Mouse (Mus musculus) hindbrain, embryonic 15.5 days (tissue): ENCODE results near the gene Commd8. TPM values are rescaled to one million over a fixed set of nuclear protein-coding genes. Genes with fewer than 3 reads are reported as not detected.
"Not testable (repeated sequence)": the region's sequence is repeated elsewhere in the genome, so short reads cannot be mapped to it uniquely, and the experiment has no call there.

Experiments used
- ATAC-seq: fragments of 200-750 bp; cut with Nextera tagmentation; 2 replicates; pipeline ENCODE4 v1.8.0; 2017; ENCODE audit warnings: low read depth, moderate number of reproducible peaks, moderate TSS enrichment; ENCODE audit not compliant: low FRiP score
- H3K27ac ChIP-seq: fragments of 300-500 bp; sonication (generic); replicated peaks from 2 replicates; pipeline ENCODE4 v1.5.1; 2015; ENCODE audit warnings: mild to moderate bottlenecking, inconsistent platforms
- H3K27me3 ChIP-seq: fragments of 300-500 bp; sonication (generic); 2 replicates; pipeline ENCODE4 v1.6.1; 2015; ENCODE audit warnings: control low read depth, inconsistent platforms
- H3K36me3 ChIP-seq: fragments of 300-500 bp; sonication (generic); 2 replicates; pipeline ENCODE4 v1.6.1; 2015; ENCODE audit warnings: control low read depth, inconsistent platforms
- H3K4me1 ChIP-seq: fragments of 300-500 bp; sonication (generic); replicated peaks from 2 replicates; pipeline ENCODE4 v1.6.1; 2015; ENCODE audit warnings: control low read depth, inconsistent platforms
- H3K4me2 ChIP-seq: fragments of 300-500 bp; sonication (generic); 2 replicates; pipeline ENCODE4 v1.6.1; 2015; ENCODE audit warnings: moderate library complexity, mild to moderate bottlenecking, inconsistent platforms
- H3K4me3 ChIP-seq: fragments of 300-500 bp; sonication (generic); 2 replicates; pipeline ENCODE4 v1.5.1; 2015; ENCODE audit warnings: mild to moderate bottlenecking, inconsistent platforms
- H3K9ac ChIP-seq: fragments of 300-500 bp; sonication (generic); 2 replicates; pipeline ENCODE4 v1.6.1; 2015; ENCODE audit warnings: inconsistent platforms
- H3K9me3 ChIP-seq: fragments of 300-500 bp; sonication (generic); 2 replicates; pipeline ENCODE4 v1.6.1; 2016; ENCODE audit warnings: control low read depth, inconsistent platforms
- WGBS: fragments of 180-500 bp; shearing (Covaris S2); methylation state at CpG from one replicate; pipeline ENCODE4 v1.1.7; 2015; 5-methylcytosine and 5-hydroxymethylcytosine counted together
- polyA plus RNA-seq: library from polyadenylated mRNA; unstranded; fragments of >200 nt; fragmentation: Nextera tagmentation; extraction: Ambion mirVana; gene quantifications from 2 replicates; pipeline ENCODE4 v1.2.1, GENCODE M21; 2015

The Commd8 gene
- polyA plus RNA-seq, 1 experiment from 2014 or later: 135 TPM

DNA sequence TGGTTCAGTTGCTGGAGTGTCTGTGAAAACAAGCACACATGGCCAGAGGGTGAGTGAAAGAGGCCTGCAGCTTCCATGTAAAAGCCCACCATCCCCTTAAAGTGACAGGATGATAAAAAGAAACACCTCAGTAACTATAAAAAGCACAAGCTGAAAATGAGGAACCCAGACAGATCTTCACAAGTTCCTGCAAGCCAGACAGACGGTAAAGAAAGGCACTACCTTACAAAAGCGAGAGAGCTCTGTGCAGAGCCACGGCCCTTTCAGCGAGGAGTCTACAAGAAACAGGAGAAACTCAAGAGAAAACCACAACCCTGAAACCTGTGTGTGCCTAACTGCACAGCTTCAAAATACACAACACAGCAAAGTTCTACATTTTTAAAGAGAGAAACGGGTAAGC, 5.1 kb downstream of the Commd8 start:
- peaks cover 17% of the 10 kb centered on the region for H3K4me1 ChIP-seq
- ATAC-seq: no peak
- no peaks in the 10 kb centered on the region for H3K9me3 ChIP-seq
- H3K4me2 ChIP-seq: no peak overlapping the region
- no peak overlapping the region for H3K27ac ChIP-seq
- no peak overlapping the region for H3K4me3 ChIP-seq
- WGBS: 92% methylated on average over 5 of the region's 5 CpGs
- H3K9ac ChIP-seq: no peak overlapping the region
- H3K27me3 ChIP-seq: no peaks in the 10 kb centered on the region
- peaks cover 32% of the 10 kb centered on the region for H3K36me3 ChIP-seq

GRCm38 (mm10) chr5:72160781-72161485, 7.1 kb downstream of the Commd8 start:
- no peaks in the 10 kb centered on the region for H3K9me3 ChIP-seq
- no peak for ATAC-seq
- H3K27me3 ChIP-seq: no peaks in the 10 kb centered on the region
- H3K4me2 ChIP-seq: no peak overlapping the region
- no peak overlapping the region for H3K4me3 ChIP-seq
- H3K9ac ChIP-seq: no peak overlapping the region
- H3K36me3 ChIP-seq: peaks cover 36% of the 10 kb centered on the region
- 92% methylated on average over 11 of the region's 11 CpGs for WGBS
- no peak overlapping the region for H3K27ac ChIP-seq
- peaks cover 5% of the 10 kb centered on the region for H3K4me1 ChIP-seq

- peaks cover 5% of the 10 kb centered on the region for H3K4me1 ChIP-seq
- H3K9me3 ChIP-seq: no peaks in the 10 kb centered on the region
- no peaks in the 10 kb centered on the region for H3K27me3 ChIP-seq
- H3K36me3 ChIP-seq: peaks cover 36% of the 10 kb centered on the region
- no peak overlapping the region for H3K9ac ChIP-seq
- H3K4me2 ChIP-seq: no peak overlapping the region
- no peak overlapping the region for H3K4me3 ChIP-seq
- H3K27ac ChIP-seq: no peak overlapping the region
- ATAC-seq: no peak
- WGBS: 85% methylated on average over 6 of the region's 6 CpGs
These were observed 8.5 kb downstream of the Commd8 start for GRCm38 (mm10) chr5:72159537-72159936.

DNA sequence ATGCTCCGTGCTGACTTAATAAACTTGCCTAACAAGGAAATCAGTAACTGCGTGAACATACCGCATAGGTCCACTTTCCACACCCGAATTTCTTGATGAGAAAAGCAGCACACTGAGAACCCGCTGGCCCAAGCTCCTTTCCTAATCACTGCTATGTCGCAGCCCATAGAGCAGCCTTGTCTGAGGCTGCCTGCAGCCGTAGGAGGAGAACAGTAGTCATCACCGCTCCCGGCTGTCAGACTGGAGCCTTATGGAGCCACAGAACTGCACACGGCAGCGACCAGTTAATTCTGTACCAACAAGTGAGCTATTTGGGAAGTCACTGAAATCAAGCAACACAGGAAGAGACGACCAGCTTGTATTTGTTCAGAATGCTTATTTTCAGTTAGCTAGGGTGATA, 9.3 kb downstream of the Commd8 start:
- Histone ChIP-seq H3K27me3 (no peaks in the 10 kb centered on the region), H3K4me3 (no peak overlapping the region), H3K9me3 (no peaks in the 10 kb centered on the region), H3K27ac (no peak overlapping the region), H3K4me1 (no peaks in the 10 kb centered on the region), H3K36me3 (peaks cover 36% of the 10 kb centered on the region), H3K9ac (no peak overlapping the region), H3K4me2 (no peak overlapping the region)
- ATAC-seq: no peak
- 90% methylated on average over 12 of the region's 12 CpGs for WGBS

GRCm38 (mm10) chr5:72156598-72156997, 11.4 kb downstream of the Commd8 start:
- no peak overlapping the region for H3K9ac ChIP-seq
- H3K36me3 ChIP-seq: peaks cover 28% of the 10 kb centered on the region
- H3K4me3 ChIP-seq: no peak overlapping the region
- no peaks in the 10 kb centered on the region for H3K9me3 ChIP-seq
- H3K27ac ChIP-seq: no peak overlapping the region
- H3K4me1 ChIP-seq: no peaks in the 10 kb centered on the region
- 92% methylated on average over 5 of the region's 5 CpGs for WGBS
- no peak for ATAC-seq
- no peak overlapping the region for H3K4me2 ChIP-seq
- no peaks in the 10 kb centered on the region for H3K27me3 ChIP-seq

- not testable (repeated sequence) for H3K4me2 ChIP-seq, H3K4me1 ChIP-seq, H3K4me3 ChIP-seq, H3K9ac ChIP-seq, H3K27me3 ChIP-seq, ATAC-seq, H3K9me3 ChIP-seq, H3K27ac ChIP-seq
- WGBS: 75% methylated on average over 3 of the region's 3 CpGs
- peaks cover 20% of the 10 kb centered on the region for H3K36me3 ChIP-seq
These were observed 12.3 kb downstream of the Commd8 start for GRCm38 (mm10) chr5:72155686-72156085.

GRCm38 (mm10) chr5:72150870-72151269, 17.1 kb downstream of the Commd8 start:
- Histone ChIP-seq H3K27ac (no peak overlapping the region), H3K4me2 (no peak overlapping the region), H3K4me3 (no peak overlapping the region), H3K36me3 (no peaks in the 10 kb centered on the region), H3K27me3 (no peaks in the 10 kb centered on the region), H3K9me3 (no peaks in the 10 kb centered on the region), H3K4me1 (0 out of 2 replicates have a peak, but pooled peaks cover 3% of the 10 kb centered on the region), H3K9ac (no peak overlapping the region)
- WGBS: 98% methylated on average over 5 of the region's 5 CpGs
- ATAC-seq: no peak

DNA sequence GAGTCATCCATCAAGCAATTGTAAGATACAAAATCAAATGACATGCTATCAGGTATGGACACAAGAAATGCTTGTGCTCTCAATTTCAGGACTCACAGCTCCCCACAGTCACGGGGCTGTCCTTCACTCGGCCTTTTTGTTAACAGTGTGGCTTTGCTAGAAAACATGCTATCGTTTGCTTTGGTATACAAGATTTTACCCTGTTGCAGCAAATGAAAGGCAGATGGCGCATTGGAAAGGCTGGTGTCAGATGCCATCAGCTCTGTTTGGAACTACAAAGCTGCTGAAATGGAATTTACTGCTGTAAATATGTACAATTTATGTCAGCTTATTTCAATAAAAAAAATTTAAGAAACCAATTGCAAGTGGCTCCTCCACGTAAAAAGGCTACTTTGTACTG, 19.3 kb downstream of the Commd8 start:
- H3K4me1 ChIP-seq: 0 out of 2 replicates have a peak, but pooled peaks cover 3% of the 10 kb centered on the region
- H3K9ac ChIP-seq: no peak overlapping the region
- no peak overlapping the region for H3K4me3 ChIP-seq
- no peaks in the 10 kb centered on the region for H3K27me3 ChIP-seq
- no peak overlapping the region for H3K4me2 ChIP-seq
- no peak overlapping the region for H3K27ac ChIP-seq
- H3K9me3 ChIP-seq: no peaks in the 10 kb centered on the region
- 42% methylated on average over 5 of the region's 5 CpGs for WGBS
- H3K36me3 ChIP-seq: no peaks in the 10 kb centered on the region
- no peak for ATAC-seq

- Histone ChIP-seq H3K27me3 (no peaks in the 10 kb centered on the region), H3K9ac (no peak overlapping the region), H3K4me1 (no peaks in the 10 kb centered on the region), H3K27ac (no peak overlapping the region), H3K4me2 (no peak overlapping the region), H3K4me3 (no peak overlapping the region), H3K36me3 (no peaks in the 10 kb centered on the region), H3K9me3 (no peaks in the 10 kb centered on the region)
- no peak for ATAC-seq
- 67% methylated on average over 1 of the region's 1 CpGs for WGBS
These were observed 28.4 kb downstream of the Commd8 start for GRCm38 (mm10) chr5:72139619-72140018.

- H3K9me3 ChIP-seq: no peaks in the 10 kb centered on the region
- no peaks in the 10 kb centered on the region for H3K27me3 ChIP-seq
- no peaks in the 10 kb centered on the region for H3K4me1 ChIP-seq
- H3K36me3 ChIP-seq: no peaks in the 10 kb centered on the region
- WGBS: 81% methylated on average over 7 of the region's 7 CpGs
- H3K4me3 ChIP-seq: no peak overlapping the region
- H3K27ac ChIP-seq: no peak overlapping the region
- no peak overlapping the region for H3K9ac ChIP-seq
- H3K4me2 ChIP-seq: no peak overlapping the region
- no peak for ATAC-seq
These were observed 29.7 kb downstream of the Commd8 start for GRCm38 (mm10) chr5:72138256-72138655.

GRCm38 (mm10) chr5:72133906-72134305, 34.1 kb downstream of the Commd8 start:
- 62% methylated on average over 2 of the region's 2 CpGs for WGBS
- H3K9me3 ChIP-seq: no peaks in the 10 kb centered on the region
- H3K4me1 ChIP-seq: no peaks in the 10 kb centered on the region
- no peak for ATAC-seq
- H3K9ac ChIP-seq: no peak overlapping the region
- H3K4me3 ChIP-seq: no peak overlapping the region
- no peak overlapping the region for H3K4me2 ChIP-seq
- H3K27ac ChIP-seq: no peak overlapping the region
- H3K36me3 ChIP-seq: no peaks in the 10 kb centered on the region
- no peaks in the 10 kb centered on the region for H3K27me3 ChIP-seq

- H3K36me3 ChIP-seq: no peaks in the 10 kb centered on the region
- no peak overlapping the region for H3K27ac ChIP-seq
- no peaks in the 10 kb centered on the region for H3K27me3 ChIP-seq
- no peak for ATAC-seq
- H3K4me3 ChIP-seq: no peak overlapping the region
- H3K9me3 ChIP-seq: no peaks in the 10 kb centered on the region
- H3K4me1 ChIP-seq: no peaks in the 10 kb centered on the region
- no peak overlapping the region for H3K9ac ChIP-seq
- 88% methylated on average over 4 of the region's 4 CpGs for WGBS
- no peak overlapping the region for H3K4me2 ChIP-seq
These were observed 41.3 kb downstream of the Commd8 start for GRCm38 (mm10) chr5:72126681-72127080.
